Comparison of ENCODE assay signal across 14 mouse cellular contexts in genomic region chr10:61286246-61286645, GRCm38 (mm10). TPM values are rescaled to one million over a fixed set of nuclear protein-coding genes. Genes with fewer than 3 reads are reported as not detected.
A peak's percentile ranks its signal among the peaks of the same experiment; 100 is the strongest.
DNase-seq lines count a peak whose midpoint lies in the region; ATAC-seq and TF ChIP-seq lines count a peak whose summit lies in the region.
"Had no signal": no experiment of that assay in that cellular context is flagged by ENCODE, and none has a peak within 500 bp of the region (broad histone marks: within the 10 kb centered on the region; RNA-seq: fewer than 3 reads in every experiment).

No protein-coding gene starts in this region.

- H3K4me2 ChIP-seq in embryonic facial prominence, embryonic 14.5 days (ENCODE audit: low read depth, low read length) = no peak overlapping the region
- H3K4me2 ChIP-seq in myocyte (ENCODE audit: low read depth) = peak overlapping the region; percentile 37
- H3K4me2 ChIP-seq: hindbrain, embryonic 13.5 days; neural tube, embryonic 13.5 days had no signal

- H3K27ac ChIP-seq in embryonic facial prominence, embryonic 14.5 days (replicated peaks; ENCODE audit: low read depth, low read length) = peak overlapping the region; percentile 44; the same call in 1 of the 2 replicates
- H3K27ac ChIP-seq: hindbrain, embryonic 13.5 days had no signal

- DNase-seq in adrenal gland, adult 2 months = peak; percentile 42
- no peak for DNase-seq in adrenal gland, postnatal 14 days
- peak; percentile 40 for DNase-seq in kidney, postnatal 10 days
- no peak for DNase-seq in kidney, adult 11 months
- peak; percentile 72 for DNase-seq in embryonic facial prominence, embryonic 14.5 days (ENCODE audit: low spot score)
- DNase-seq: cerebellum, adult 11 months; right cerebral cortex, postnatal 4 days had no signal

- no peaks in the 10 kb centered on the region for H3K79me2 ChIP-seq in myocyte (ENCODE audit: control insufficient read depth, insufficient read depth)

- no peaks in the 10 kb centered on the region for H3K27me3 ChIP-seq in embryonic facial prominence, embryonic 14.5 days (replicated peaks; ENCODE audit: control insufficient read depth, insufficient read depth, low read length)
- H3K27me3 ChIP-seq in myocyte (ENCODE audit: control insufficient read depth, insufficient read depth, insufficient read length) = no peaks in the 10 kb centered on the region
- H3K27me3 ChIP-seq: hindbrain, embryonic 13.5 days; neural tube, embryonic 13.5 days had no signal

- no peak overlapping the region for H3ac ChIP-seq in myocyte (ENCODE audit: control insufficient read depth, insufficient read length)

- H3K36me3 ChIP-seq in embryonic facial prominence, embryonic 14.5 days (ENCODE audit: control insufficient read depth, insufficient read depth, low read length) = no peaks in the 10 kb centered on the region
- H3K36me3 ChIP-seq in myocyte (ENCODE audit: control insufficient read depth, insufficient read depth) = no peaks in the 10 kb centered on the region
- H3K36me3 ChIP-seq: hindbrain, embryonic 13.5 days; neural tube, embryonic 13.5 days had no signal

- peak; percentile 22; the same call in 1 of the 2 replicates for ATAC-seq in embryonic facial prominence, embryonic 14.5 days (ENCODE audit: low read depth)
- ATAC-seq in monocyte, adult 5-6 weeks (replicated peaks; ENCODE audit: insufficient number of reproducible peaks, low FRiP score, low TSS enrichment, poor library complexity, severe bottlenecking) = no peak
- ATAC-seq in erythroblast, adult 5-6 weeks (replicated peaks; ENCODE audit: low FRiP score, poor library complexity, severe bottlenecking) = no peak

- no peak for TF ChIP-seq POLR2A in myocyte (IDR thresholded peaks at IDR 0.05; ENCODE audit: insufficient read length, low read depth)

- H3K4me3 ChIP-seq in embryonic facial prominence, embryonic 14.5 days (ENCODE audit: low read depth, low read length) = no peak overlapping the region
- no peak overlapping the region for H3K4me3 ChIP-seq in myocyte
- H3K4me3 ChIP-seq: erythroblast, embryonic 14.5 days; hindbrain, embryonic 13.5 days; neural tube, embryonic 13.5 days had no signal

- no peak overlapping the region for H3K9ac ChIP-seq in embryonic facial prominence, embryonic 14.5 days (ENCODE audit: low read depth, low read length)
- H3K9ac ChIP-seq: hindbrain, embryonic 13.5 days; neural tube, embryonic 13.5 days had no signal

- no peaks in the 10 kb centered on the region for H3K9me3 ChIP-seq in embryonic facial prominence, embryonic 14.5 days (ENCODE audit: control insufficient read depth, low read length)
- H3K9me3 ChIP-seq: hindbrain, embryonic 13.5 days; neural tube, embryonic 13.5 days had no signal

- no peaks in the 10 kb centered on the region for H3K4me1 ChIP-seq in embryonic facial prominence, embryonic 14.5 days (ENCODE audit: control insufficient read depth, insufficient read depth, low read length)
- H3K4me1 ChIP-seq: hindbrain, embryonic 13.5 days; neural tube, embryonic 13.5 days had no signal

- WGBS in embryonic facial prominence, embryonic 14.5 days = 51% methylated on average over 7 of the region's 7 CpGs

TF ChIP-seq in myocyte, 11 proteins besides CTCF, POLR2A, EP300 and RAD21:
- TF ChIP-seq USF1 (IDR thresholded peaks at IDR 0.05; ENCODE audit: low read depth) = peak; percentile 19
- TF ChIP-seq MAX (IDR thresholded peaks at IDR 0.05; ENCODE audit: low read depth) = no peak

RNA-seq across cellular contexts. Expression of gene Prf1, which starts 11.4 kb away (rescaled TPM):
- total RNA-seq in adrenal gland, adult 2 months (2021) = under 1 TPM; 0.17 to 0.24 TPM
- polyA plus RNA-seq in adrenal gland, adult 2 months (2012; rRNA removed) = 0.39 and 0.48 TPM in 2 replicates
- 0.22 and 0.26 TPM in 2 replicates for total RNA-seq in adrenal gland, postnatal 14 days (2021)
- polyA plus RNA-seq in embryonic facial prominence, embryonic 14.5 days (2014; fragmentation: Nextera tagmentation; extraction: Ambion mirVana) = 0.14 TPM in 1 of 2 replicates, not detected in the other
- polyA plus RNA-seq in myocyte (2012; fragmentation: generic; extraction: Trizol) = 0.01 TPM
- total RNA-seq in monocyte, adult 5-6 weeks (2017) = 250 to 831 TPM (median 313 TPM) in 3 replicates
- total RNA-seq in erythroblast, adult 5-6 weeks (2015; ENCODE audit: low replicate concordance) = not detected in 2 replicates
- not detected in 2 replicates for total RNA-seq in erythroblast, adult 5-6 weeks (2017; ENCODE audit: low replicate concordance)
- total RNA-seq: left cerebral cortex, adult 8-10 months had no signal
- polyA plus RNA-seq: erythroblast, embryonic 14.5 days; neural tube, embryonic 13.5 days had no signal

RNA-seq across cellular contexts. Expression of gene Adamts14, which starts 13.0 kb away (rescaled TPM):
- 1 to 10 TPM; 2.1 TPM for total RNA-seq in adrenal gland, adult 2 months (2021)
- polyA plus RNA-seq in adrenal gland, adult 2 months (2012; rRNA removed) = 2.9 and 3.2 TPM in 2 replicates
- 3.0 and 3.1 TPM in 2 replicates for total RNA-seq in adrenal gland, postnatal 14 days (2021)
- polyA plus RNA-seq in embryonic facial prominence, embryonic 14.5 days (2014; fragmentation: Nextera tagmentation; extraction: Ambion mirVana) = 7.2 and 7.3 TPM in 2 replicates
- 31.0 TPM for polyA plus RNA-seq in myocyte (2012; fragmentation: generic; extraction: Trizol)
- 25.6 to 108 TPM (median 30.9 TPM) in 3 replicates for total RNA-seq in monocyte, adult 5-6 weeks (2017)
- total RNA-seq in erythroblast, adult 5-6 weeks (2015; ENCODE audit: low replicate concordance) = 0.21 TPM in 1 of 2 replicates, not detected in the other
- not detected in 2 replicates for total RNA-seq in erythroblast, adult 5-6 weeks (2017; ENCODE audit: low replicate concordance)
- polyA plus RNA-seq: erythroblast, embryonic 14.5 days had no signal

Comparison
In these comparisons a context has a peak if more than half of its experiments do, and no peak if none do; other contexts are left out.
1. DNase-seq: peak in adrenal gland, adult 2 months (single experiment), kidney, postnatal 10 days (single experiment) and embryonic facial prominence, embryonic 14.5 days (single experiment); none in adrenal gland, postnatal 14 days (single experiment) and kidney, adult 11 months (single experiment).
2. RNA of gene Prf1, which starts 11.4 kb away (total RNA-seq): 250 to 831 TPM in monocyte, adult 5-6 weeks; 0.17 to 0.24 TPM in adrenal gland, adult 2 months, 0.22 to 0.26 TPM in adrenal gland, postnatal 14 days and not detected in erythroblast, adult 5-6 weeks; every median in the first group is over 100 times any median in the second.